Mouse (Mus musculus): Measurements from ENCODE around the gene Lbx1.

Gene Lbx1

GRCm38 (mm10) chr19:45220593-45221457 lies 14.8 kb downstream of the Lbx1 start:
- CTCF ChIA-PET: interaction anchor here (0.6 to 2.0 kb wide), 14 partner anchors 9 to 1897 kb away, joined by 3 to 10 read pairs (median 4); partner anchors contain the start of gene Lbx1

- CTCF ChIA-PET: no interaction called here
Measured at GRCm38 (mm10) chr19:45216240-45216639, 19.4 kb downstream of the Lbx1 start.

- CTCF ChIA-PET: interaction anchor here (0.6 kb wide), 1 partner anchor 360 kb away, joined by 3 read pairs; no protein-coding TSS in a partner anchor
Measured at GRCm38 (mm10) chr19:45215431-45215830, 20.2 kb downstream of the Lbx1 start.

GRCm38 (mm10) chr19:45209776-45210422 lies 25.7 kb downstream of the Lbx1 start:
- CTCF ChIA-PET: no interaction called here

- CTCF ChIA-PET: no interaction called here
Measured at GRCm38 (mm10) chr19:45209191-45209590, 26.4 kb downstream of the Lbx1 start.

GRCm38 (mm10) chr19:45208438-45209060 lies 27.1 kb downstream of the Lbx1 start:
- CTCF ChIA-PET: interaction anchor here (0.5 kb wide), 1 partner anchor 119 kb away, joined by 3 read pairs; no protein-coding TSS in a partner anchor

- CTCF ChIA-PET: interaction anchor here (0.5 kb wide), 1 partner anchor 118 kb away, joined by 3 read pairs; no protein-coding TSS in a partner anchor
Measured at GRCm38 (mm10) chr19:45207662-45208437, 27.8 kb downstream of the Lbx1 start.

GRCm38 (mm10) chr19:45207153-45207552 lies 28.5 kb downstream of the Lbx1 start:
- CTCF ChIA-PET: no interaction called here

GRCm38 (mm10) chr19:45205311-45206105 lies 30.1 kb downstream of the Lbx1 start:
- CTCF ChIA-PET: interaction anchor here (0.6 kb wide), 1 partner anchor 718 kb away, joined by 3 read pairs; no protein-coding TSS in a partner anchor

- CTCF ChIA-PET: no interaction called here
Measured at GRCm38 (mm10) chr19:45196967-45197366, 38.6 kb downstream of the Lbx1 start.

GRCm38 (mm10) chr19:45194651-45195050 lies 41.0 kb downstream of the Lbx1 start:
- CTCF ChIA-PET: no interaction called here
